Mouse (Mus musculus) olfactory bulb, adult 2 months (tissue): ENCODE data around the gene Rgs3.

Source experiments
- CTCF ChIP-seq: fragments of 200-500 bp; IDR thresholded peaks from 2 replicates; pipeline ENCODE4 v1.5.1; 2012; ENCODE audit warnings: low read depth, mild to moderate bottlenecking, low read length, moderate library complexity; ENCODE audit not compliant: insufficient read depth
- POLR2A ChIP-seq: fragments of 200-500 bp; IDR thresholded peaks from 2 replicates; pipeline ENCODE4 v1.6.1; 2012; ENCODE audit warnings: mild to moderate bottlenecking, low read depth, low read length, moderate library complexity; ENCODE audit not compliant: insufficient read depth

GRCm38 (mm10) chr4:62533729-62534128 is 25.9 kb upstream of the Rgs3 start:
- TF ChIP-seq POLR2A (no peak), CTCF (no peak)
